Mouse (Mus musculus) lung, adult 2 months (tissue): ENCODE measurements at regions not wholly inside any gene's neighbourhood (a gene's known extent, or its start where the extent isn't known, plus 50 kb on each side); places are given as distances from the start of the nearest gene placed in this dataset.

ENCODE experiments used
- CTCF ChIP-seq: fragments of 200-500 bp; IDR thresholded peaks from 2 replicates; pipeline ENCODE4 v1.5.1; 2011; ENCODE audit warnings: mild to moderate bottlenecking, low read length, control low read depth; ENCODE audit not compliant: insufficient read depth
- POLR2A ChIP-seq: fragments of 200-500 bp; IDR thresholded peaks from 2 replicates; pipeline ENCODE4 v1.6.1; 2011; ENCODE audit warnings: low read depth, mild to moderate bottlenecking, control low read depth, low read length, borderline replicate concordance; ENCODE audit errors: extremely low read depth

DNA sequence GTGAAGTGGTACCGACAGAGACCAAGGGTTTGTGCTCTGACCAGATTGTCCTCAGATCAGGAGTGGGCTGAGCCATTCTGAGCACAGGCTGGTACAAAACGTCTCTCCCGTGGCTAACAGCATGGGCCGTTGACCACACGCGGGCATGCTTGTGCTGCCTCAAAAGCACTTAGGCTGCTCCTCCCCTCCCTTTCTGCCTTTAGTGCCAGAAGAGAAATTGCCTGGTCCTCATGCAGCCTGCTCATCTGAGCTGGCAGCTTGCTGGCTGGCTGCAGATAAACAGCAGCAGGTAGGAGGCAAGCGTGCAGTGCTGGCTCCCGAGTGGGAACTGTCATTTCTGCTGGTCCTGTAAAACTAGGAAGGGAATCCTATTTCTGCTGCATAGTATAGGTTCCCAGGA, 267.1 kb downstream of the Gadd45g start:
- TF ChIP-seq CTCF = no peak
- no peak for TF ChIP-seq POLR2A
